Mouse (Mus musculus) forebrain, embryonic 14.5 days (tissue): ENCODE data around the gene Dync1i1. TPM values are rescaled to one million over a fixed set of nuclear protein-coding genes. Genes with fewer than 3 reads are reported as not detected.
A peak's percentile ranks its signal among the peaks of the same experiment; 100 is the strongest.
"Not testable (repeated sequence)": the region's sequence is repeated elsewhere in the genome, so short reads cannot be mapped to it uniquely, and the experiment has no call there.

Source experiments
- ATAC-seq: fragments of 200-750 bp; cut with Nextera tagmentation; 2 replicates; pipeline ENCODE4 v1.8.0; 2017; ENCODE audit warnings: mild to moderate bottlenecking, moderate library complexity
- DNase-seq: peaks from one replicate; pipeline ENCODE4 v3.0.0-alpha.2; 2015; ENCODE audit warnings: low spot score
- H3K27ac ChIP-seq: fragments of 300-500 bp; sonication (generic); 2 replicates; pipeline ENCODE4 v1.5.1; 2014; ENCODE audit warnings: low read depth, mild to moderate bottlenecking, control low read depth, low read length, moderate library complexity
- H3K27me3 ChIP-seq: fragments of 300-500 bp; sonication (generic); replicated peaks from 2 replicates; pipeline ENCODE4 v1.6.1; 2014; ENCODE audit warnings: low read length, control low read depth, mixed read lengths; ENCODE audit not compliant: control insufficient read depth, insufficient read depth
- H3K36me3 ChIP-seq: fragments of 300-500 bp; sonication (generic); 2 replicates; pipeline ENCODE4 v1.6.1; 2014; ENCODE audit warnings: low read length, control low read depth; ENCODE audit not compliant: control insufficient read depth, insufficient read depth
- H3K4me1 ChIP-seq: fragments of 300-500 bp; sonication (generic); 2 replicates; pipeline ENCODE4 v1.6.1; 2014; ENCODE audit warnings: antibody characterized with exemption, low read length, control low read depth; ENCODE audit not compliant: control insufficient read depth, insufficient read depth
- H3K4me2 ChIP-seq: fragments of 300-500 bp; sonication (generic); 2 replicates; pipeline ENCODE4 v1.6.1; 2014; ENCODE audit warnings: mild to moderate bottlenecking, control low read depth, low read length
- H3K4me3 ChIP-seq: fragments of 300-500 bp; sonication (generic); 2 replicates; pipeline ENCODE4 v1.5.1; 2014; ENCODE audit warnings: low read depth, low read length, control low read depth
- H3K9ac ChIP-seq: fragments of 300-500 bp; sonication (generic); 2 replicates; pipeline ENCODE4 v1.6.1; 2014; ENCODE audit warnings: mild to moderate bottlenecking, low read length, control low read depth, moderate library complexity
- H3K9me3 ChIP-seq: fragments of 300-500 bp; sonication (generic); replicated peaks from 2 replicates; pipeline ENCODE4 v1.6.1; 2016; ENCODE audit warnings: low read length, control low read depth, mixed read lengths; ENCODE audit not compliant: control insufficient read depth
- WGBS: fragments of 180-500 bp; shearing (Covaris S2); extraction: QIAGEN DNeasy Blood & Tissue Kit; methylation state at CpG from one replicate; pipeline ENCODE4 v1.1.7; 2014; 5-methylcytosine and 5-hydroxymethylcytosine counted together
- polyA plus RNA-seq: library from polyadenylated mRNA; unstranded; fragments of >200 nt; fragmentation: Nextera tagmentation; extraction: Ambion mirVana; gene quantifications from 2 replicates; pipeline ENCODE4 v1.2.1, GENCODE M21; 2014

Gene Dync1i1
- 56.0 and 92.9 TPM in 2 replicates for polyA plus RNA-seq

GRCm38 (mm10) chr6:5725611-5726236, at the start of gene Dync1i1:
Gene Dync1i1 (plus strand): TSS chr6:5725639.
- under 1% methylated on average over 34 of the region's 40 CpGs for WGBS
- Histone ChIP-seq H3K36me3 (no peaks in the 10 kb centered on the region), H3K27me3 (no peaks in the 10 kb centered on the region), H3K4me2 (peak within 1 kb of the TSS; percentile 85), H3K27ac (peak within 1 kb of the TSS; percentile 65), H3K9ac (peak within 1 kb of the TSS; percentile 67), H3K9me3 (no peaks in the 10 kb centered on the region), H3K4me1 (peaks cover 5% of the 10 kb centered on the region; the same call in 1 of the 2 replicates), H3K4me3 (peak within 1 kb of the TSS; percentile 43)
- DNase-seq (peak; percentile 61), ATAC-seq (peak; percentile 90)

- Histone ChIP-seq H3K9ac (no peak overlapping the region), H3K27me3 (no peaks in the 10 kb centered on the region), H3K4me3 (no peak overlapping the region), H3K27ac (no peak overlapping the region), H3K4me1 (no peaks in the 10 kb centered on the region), H3K9me3 (no peaks in the 10 kb centered on the region), H3K36me3 (no peaks in the 10 kb centered on the region), H3K4me2 (no peak overlapping the region)
- DNase-seq (no peak), ATAC-seq (no peak)
- 94% methylated on average over 3 of the region's 3 CpGs for WGBS
Measured at GRCm38 (mm10) chr6:5679738-5680137, 45.7 kb upstream of the Dync1i1 start.

- DNase-seq (peak; percentile 54), ATAC-seq (peak; percentile 54; the same call in 1 of the 2 replicates)
- no peaks in the 10 kb centered on the region for H3K36me3 ChIP-seq
- H3K4me1 ChIP-seq: no peaks in the 10 kb centered on the region
- whole genome bisulfite sequencing: 78% methylated on average over 2 of the region's 2 CpGs
- H3K27ac ChIP-seq: no peak overlapping the region
- H3K4me3 ChIP-seq: no peak overlapping the region
- H3K27me3 ChIP-seq: no peaks in the 10 kb centered on the region
- H3K4me2 ChIP-seq: no peak overlapping the region
- H3K9me3 ChIP-seq: no peaks in the 10 kb centered on the region
- H3K9ac ChIP-seq: no peak overlapping the region
Measured at GRCm38 (mm10) chr6:5701826-5702225, 23.6 kb upstream of the Dync1i1 start.

GRCm38 (mm10) chr6:5707894-5708293, 17.5 kb upstream of the Dync1i1 start:
- not testable (repeated sequence) for H3K4me2 ChIP-seq, H3K4me1 ChIP-seq, H3K27me3 ChIP-seq, H3K27ac ChIP-seq, H3K9ac ChIP-seq, H3K4me3 ChIP-seq, DNase-seq, H3K36me3 ChIP-seq, H3K9me3 ChIP-seq, ATAC-seq
- 33% methylated on average over 3 of the region's 3 CpGs for WGBS

- 72% methylated on average over 3 of the region's 3 CpGs for WGBS
- DNase-seq: no peak
- Histone ChIP-seq H3K4me3 (no peak overlapping the region), H3K4me2 (no peak overlapping the region), H3K9ac (no peak overlapping the region), H3K36me3 (no peaks in the 10 kb centered on the region), H3K4me1 (no peaks in the 10 kb centered on the region), H3K27me3 (no peaks in the 10 kb centered on the region), H3K27ac (no peak overlapping the region), H3K9me3 (no peaks in the 10 kb centered on the region)
- no peak for ATAC-seq
Measured at GRCm38 (mm10) chr6:5710063-5710605, 15.3 kb upstream of the Dync1i1 start.

GRCm38 (mm10) chr6:5712620-5713019, 12.8 kb upstream of the Dync1i1 start:
- no peak overlapping the region for H3K4me2 ChIP-seq
- H3K27ac ChIP-seq: no peak overlapping the region
- H3K27me3 ChIP-seq: no peaks in the 10 kb centered on the region
- 84% methylated on average over 3 of the region's 3 CpGs for WGBS
- H3K36me3 ChIP-seq: no peaks in the 10 kb centered on the region
- ATAC-seq: no peak
- H3K9ac ChIP-seq: no peak overlapping the region
- no peak for DNase-seq
- no peak overlapping the region for H3K4me3 ChIP-seq
- no peaks in the 10 kb centered on the region for H3K4me1 ChIP-seq
- H3K9me3 ChIP-seq: no peaks in the 10 kb centered on the region

- no peaks in the 10 kb centered on the region for H3K36me3 ChIP-seq
- H3K4me2 ChIP-seq: no peak overlapping the region
- DNase-seq (peak; percentile 29), ATAC-seq (peak; percentile 46; the same call in 1 of the 2 replicates)
- H3K27ac ChIP-seq: no peak overlapping the region; the same call in 1 of the 2 replicates
- H3K9ac ChIP-seq: no peak overlapping the region
- H3K9me3 ChIP-seq: no peaks in the 10 kb centered on the region
- H3K27me3 ChIP-seq: no peaks in the 10 kb centered on the region
- H3K4me3 ChIP-seq: no peak overlapping the region
- WGBS: 69% methylated on average over 3 of the region's 3 CpGs
- no peaks in the 10 kb centered on the region for H3K4me1 ChIP-seq
Measured at GRCm38 (mm10) chr6:5715101-5715618, 10.3 kb upstream of the Dync1i1 start.

- ATAC-seq: no peak
- no peaks in the 10 kb centered on the region for H3K4me1 ChIP-seq
- H3K27ac ChIP-seq: no peak overlapping the region
- no peaks in the 10 kb centered on the region for H3K9me3 ChIP-seq
- DNase-seq: no peak
- no peaks in the 10 kb centered on the region for H3K27me3 ChIP-seq
- no peak overlapping the region for H3K4me3 ChIP-seq
- H3K9ac ChIP-seq: no peak overlapping the region
- no peaks in the 10 kb centered on the region for H3K36me3 ChIP-seq
- H3K4me2 ChIP-seq: no peak overlapping the region
- WGBS: 83% methylated on average over 2 of the region's 2 CpGs
Measured at GRCm38 (mm10) chr6:5718955-5719354, 6.5 kb upstream of the Dync1i1 start.

GRCm38 (mm10) chr6:5720716-5721115, 4.7 kb upstream of the Dync1i1 start:
- DNase-seq, H3K36me3 ChIP-seq, H3K4me2 ChIP-seq, H3K4me3 ChIP-seq, H3K27me3 ChIP-seq, H3K9ac ChIP-seq, H3K4me1 ChIP-seq, H3K27ac ChIP-seq, H3K9me3 ChIP-seq, ATAC-seq: not testable (repeated sequence)
